Mouse (Mus musculus) CH12.LX (cell line): ENCODE results near the gene Ddx39. TPM values are rescaled to one million over a fixed set of nuclear protein-coding genes. Genes with fewer than 3 reads are reported as not detected.

Source experiments
- DNase-seq: peaks from one replicate; pipeline ENCODE4 v3.0.0-alpha.2; 2013; ENCODE audit errors: extremely low read depth
- H3K27ac ChIP-seq: 2 replicates; pipeline ENCODE4 v1.5.1; 2012; ENCODE audit warnings: low read depth, mild to moderate bottlenecking, control low read depth, moderate library complexity; ENCODE audit not compliant: insufficient read depth
- H3K27me3 ChIP-seq: replicated peaks from 2 replicates; pipeline ENCODE3; 2012; ENCODE audit warnings: inconsistent platforms
- H3K36me3 ChIP-seq, 2 experiments: replicated peaks in 1 of 2; 2 replicates each; pipeline versions ENCODE3 to v1.6.1; 2012; ENCODE audit warnings: inconsistent platforms in 1 of 2, low read length in 1 of 2, mild to moderate bottlenecking in 1 of 2, mixed read lengths in 1 of 2, moderate library complexity in 1 of 2; ENCODE audit not compliant: control insufficient read depth in 1 of 2, insufficient read depth in 1 of 2
- H3K4me1 ChIP-seq, 2 experiments: 2 replicates each; pipeline ENCODE4 v1.6.1; 2012; ENCODE audit warnings: inconsistent platforms in 1 of 2, moderate library complexity in 1 of 2; ENCODE audit not compliant: insufficient read depth in 2 of 2, control insufficient read depth in 1 of 2
- H3K4me2 ChIP-seq: 2 replicates; pipeline ENCODE4 v1.6.1; 2012; ENCODE audit warnings: low read depth, mild to moderate bottlenecking, control low read depth; ENCODE audit not compliant: poor library complexity, insufficient read depth, severe bottlenecking
- H3K4me3 ChIP-seq, 3 experiments: fragments of 150-350 bp in 1 of 3; sonication (generic) in 1 of 3; replicated peaks in 1 of 3; 2 replicates each; pipeline versions ENCODE3 to v1.5.1; 2011 to 2012; ENCODE audit warnings: low read depth in 2 of 3, low read length in 2 of 3, mild to moderate bottlenecking in 2 of 3, moderate library complexity in 2 of 3, control low read depth in 1 of 3, improper control_type of control experiment in 1 of 3, inconsistent platforms in 1 of 3, mixed read lengths in 1 of 3; ENCODE audit not compliant: poor library complexity in 1 of 3
- H3K79me2 ChIP-seq: replicated peaks from 2 replicates; pipeline ENCODE4 v1.6.1; 2012; ENCODE audit warnings: mild to moderate bottlenecking, moderate library complexity; ENCODE audit not compliant: control insufficient read depth, poor library complexity, insufficient read depth, severe bottlenecking; ENCODE audit errors: extremely low read depth
- H3K9ac ChIP-seq: 2 replicates; pipeline ENCODE4 v1.6.1; 2012; ENCODE audit warnings: low read depth, mild to moderate bottlenecking, control low read depth, moderate library complexity; ENCODE audit not compliant: insufficient read depth
- H3K9me3 ChIP-seq: replicated peaks from 2 replicates; pipeline ENCODE3; 2012; ENCODE audit warnings: low read length, inconsistent platforms, mixed read lengths
- BHLHE40 ChIP-seq: IDR thresholded peaks from 2 replicates; pipeline ENCODE4 v1.6.1; 2011; ENCODE audit warnings: mild to moderate bottlenecking, low read depth, low read length, improper control_type of control experiment
- CHD1 ChIP-seq: IDR thresholded peaks from 2 replicates; pipeline ENCODE4 v1.6.1; 2012; ENCODE audit warnings: low read depth, low read length, improper control_type of control experiment, inconsistent platforms
- CHD2 ChIP-seq: IDR thresholded peaks from 2 replicates; pipeline ENCODE4 v1.6.1; 2011; ENCODE audit warnings: low read length, improper control_type of control experiment
- ELF1 ChIP-seq: IDR thresholded peaks from 2 replicates; pipeline ENCODE4 v1.6.1; 2014; ENCODE audit warnings: low read depth, mild to moderate bottlenecking, inconsistent platforms, low read length, improper control_type of control experiment
- EP300 ChIP-seq: IDR thresholded peaks from 2 replicates; pipeline ENCODE4 v1.6.1; 2011; ENCODE audit warnings: low read length, improper control_type of control experiment
- GABPA ChIP-seq: IDR thresholded peaks from 2 replicates; pipeline ENCODE4 v1.6.1; 2012; ENCODE audit warnings: low read depth, low read length, improper control_type of control experiment, inconsistent platforms; ENCODE audit not compliant: insufficient replicate concordance
- HCFC1 ChIP-seq: IDR thresholded peaks from 2 replicates; pipeline ENCODE4 v1.6.1; 2012; ENCODE audit warnings: low read depth, mild to moderate bottlenecking, inconsistent platforms, low read length, improper control_type of control experiment
- IRF4 ChIP-seq: IDR thresholded peaks from 2 replicates; pipeline ENCODE4 v1.6.1; 2014; ENCODE audit warnings: low read depth, mild to moderate bottlenecking, inconsistent platforms, low read length, improper control_type of control experiment
- JUN ChIP-seq: IDR thresholded peaks from 2 replicates; pipeline ENCODE4 v1.6.1; 2011; ENCODE audit warnings: low read depth, mild to moderate bottlenecking, low read length, improper control_type of control experiment, moderate library complexity; ENCODE audit not compliant: insufficient read depth
- JUND ChIP-seq: conservative IDR thresholded peaks from 2 replicates; pipeline ENCODE4 v1.6.1; 2011; ENCODE audit warnings: low read depth, low read length, improper control_type of control experiment
- KAT2A ChIP-seq: IDR thresholded peaks from 2 replicates; pipeline ENCODE4 v1.6.1; 2012; ENCODE audit warnings: low read length, improper control_type of control experiment, inconsistent platforms; ENCODE audit not compliant: insufficient replicate concordance
- MAFK ChIP-seq: IDR thresholded peaks from 2 replicates; pipeline ENCODE4 v1.6.1; 2011; ENCODE audit warnings: low read length, improper control_type of control experiment; ENCODE audit not compliant: insufficient replicate concordance
- MAZ ChIP-seq: IDR thresholded peaks from 2 replicates; pipeline ENCODE4 v1.6.1; 2012; ENCODE audit warnings: low read depth, mild to moderate bottlenecking, inconsistent platforms, low read length, improper control_type of control experiment, moderate library complexity
- MXI1 ChIP-seq: IDR thresholded peaks from 2 replicates; pipeline ENCODE4 v1.6.1; 2011; ENCODE audit warnings: mild to moderate bottlenecking, low read depth, low read length, improper control_type of control experiment
- NELFE ChIP-seq: IDR thresholded peaks from 2 replicates; pipeline ENCODE4 v1.6.1; 2011; ENCODE audit warnings: low read depth, low read length, improper control_type of control experiment
- NRF1 ChIP-seq: IDR thresholded peaks from 2 replicates; pipeline ENCODE4 v1.6.1; 2014; ENCODE audit warnings: low read depth, mild to moderate bottlenecking, inconsistent platforms, low read length, improper control_type of control experiment, moderate library complexity
- PAX5 ChIP-seq: IDR thresholded peaks from 2 replicates; pipeline ENCODE4 v1.6.1; 2012; ENCODE audit warnings: low read length, inconsistent platforms, mixed read lengths
- POLR2AphosphoS2 ChIP-seq: IDR thresholded peaks from 2 replicates; pipeline ENCODE4 v1.6.1; 2011; ENCODE audit warnings: low read depth, low read length, improper control_type of control experiment
- RCOR1 ChIP-seq: conservative IDR thresholded peaks from 2 replicates; pipeline ENCODE4 v1.6.1; 2012; ENCODE audit warnings: low read depth, mild to moderate bottlenecking, inconsistent platforms, low read length, improper control_type of control experiment
- UBTF ChIP-seq: IDR thresholded peaks from 2 replicates; pipeline ENCODE4 v1.6.1; 2012; ENCODE audit warnings: low read depth, mild to moderate bottlenecking, inconsistent platforms, low read length, improper control_type of control experiment, moderate library complexity
- USF1 ChIP-seq: IDR thresholded peaks from 2 replicates; pipeline ENCODE4 v1.6.1; 2014; ENCODE audit warnings: low read depth, mild to moderate bottlenecking, inconsistent platforms, low read length, improper control_type of control experiment
- USF2 ChIP-seq: conservative IDR thresholded peaks from 2 replicates; pipeline ENCODE4 v1.6.1; 2011; ENCODE audit warnings: low read depth, low read length, improper control_type of control experiment
- ZC3H11A ChIP-seq: IDR thresholded peaks from 2 replicates; pipeline ENCODE4 v1.6.1; 2012; ENCODE audit warnings: low read depth, mild to moderate bottlenecking, inconsistent platforms, low read length, improper control_type of control experiment
- ZMIZ1 ChIP-seq: IDR thresholded peaks from 2 replicates; pipeline ENCODE4 v1.6.1; 2012; ENCODE audit warnings: low read depth, mild to moderate bottlenecking, inconsistent platforms, low read length, improper control_type of control experiment
- dilution Hi-C: fragments of 300-500 bp; cut with MboI; formaldehyde crosslinking; loops from 2 replicates; pipeline ENCODE4 v1.14.3; 2020; ENCODE audit warnings: low sequenced_read_pairs; ENCODE audit not compliant: extremely low pct_unique_long_range_greater_than_20kb, extremely low pct_ligation_motif_present
- in situ Hi-C: fragments of 300-500 bp; cut with MboI; formaldehyde crosslinking; loops from 3 replicates; pipeline ENCODE4 v1.14.3; 2019; ENCODE audit warnings: low sequenced_read_pairs, low pct_ligation_motif_present, low pct_unique_long_range_greater_than_20kb, mixed read lengths
- polyA plus RNA-seq: library from polyadenylated mRNA; unstranded; fragments of >175 nt; gene quantifications from 2 replicates; pipeline ENCODE4 v1.2.1, GENCODE M21; 2012; ENCODE audit warnings: low read depth; ENCODE audit not compliant: insufficient read length
- total RNA-seq, 2 experiments: library from RNA; depleted of rRNA; stranded (reverse); fragments of 300-350 nt in 1 of 2; fragments of >200 nt in 1 of 2; gene quantifications; 2 replicates each; pipeline ENCODE4 v1.2.3; 2012 to 2014

The Ddx39 gene
- total and polyA plus RNA-seq, 3 experiments = 194 to 339 (median 231) TPM

DNA sequence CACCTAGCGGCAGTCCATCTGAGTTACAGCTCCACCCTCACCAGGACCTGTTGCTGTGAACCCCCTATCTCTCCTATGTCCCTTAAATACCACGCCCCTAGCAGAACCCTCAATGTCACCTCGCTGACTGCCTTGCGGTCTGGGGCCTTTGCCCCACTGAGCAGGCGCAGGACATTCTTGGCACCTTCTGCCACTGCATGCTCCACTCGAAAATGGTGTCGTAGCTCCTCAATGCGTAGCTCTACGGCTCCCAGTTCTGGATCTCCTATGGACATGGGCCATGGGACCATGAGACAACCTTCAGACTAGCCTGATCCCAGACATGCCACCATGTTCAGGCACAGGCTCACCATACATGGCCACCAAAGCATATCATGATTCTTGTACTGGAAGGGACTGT, 30.5 kb upstream of the Ddx39 start:
- H3K9ac ChIP-seq = no peak overlapping the region
- H3K4me1 ChIP-seq = no peaks in the 10 kb centered on the region
- H3K27ac ChIP-seq = no peak overlapping the region
- H3K27me3 ChIP-seq = no peaks in the 10 kb centered on the region
- H3K79me2 ChIP-seq = no peaks in the 10 kb centered on the region
- H3K9me3 ChIP-seq = no peaks in the 10 kb centered on the region
- no peak overlapping the region for H3K4me2 ChIP-seq
- DNase-seq = no peak
- in situ Hi-C loops = no loop called here
- H3K4me3 ChIP-seq = no peak overlapping the region
- dilution Hi-C loops = no loop called here
- H3K36me3 ChIP-seq = peaks cover 63 to 94% of the 10 kb centered on the region in 2 experiments
- TF ChIP-seq PAX5 (no peak), JUND (no peak), UBTF (no peak), MAFK (no peak), RCOR1 (no peak), NELFE (no peak), USF1 (no peak), KAT2A (no peak), USF2 (no peak), ELF1 (no peak), MXI1 (no peak), MAZ (no peak), IRF4 (no peak), POLR2AphosphoS2 (no peak), ZMIZ1 (no peak), JUN (no peak), BHLHE40 (no peak)

DNA sequence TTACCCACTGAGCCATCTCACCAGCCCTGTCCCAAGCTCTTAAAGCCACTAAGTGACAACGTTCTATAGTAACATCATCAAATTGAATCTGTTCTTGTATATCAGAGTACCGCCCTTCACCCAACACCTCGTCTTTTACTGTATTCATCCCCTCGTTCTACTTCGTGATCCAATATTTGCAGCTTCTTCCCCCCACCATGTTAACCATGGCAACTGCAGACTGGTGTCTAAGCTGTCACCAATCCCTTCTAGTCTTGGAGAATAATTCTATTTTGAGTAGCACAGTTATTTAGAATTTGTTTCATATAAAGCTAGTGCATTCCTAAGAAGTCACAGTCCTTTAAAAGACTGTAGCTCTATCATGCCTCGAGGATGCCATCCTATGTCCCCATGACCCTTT, 25.7 kb upstream of the Ddx39 start:
- H3K4me3 ChIP-seq = no peak overlapping the region
- no peaks in the 10 kb centered on the region for H3K27me3 ChIP-seq
- H3K79me2 ChIP-seq = peaks cover 6% of the 10 kb centered on the region; the same call in 1 of the 2 replicates
- H3K27ac ChIP-seq = no peak overlapping the region
- H3K9me3 ChIP-seq = no peaks in the 10 kb centered on the region
- DNase-seq = no peak
- TF ChIP-seq PAX5 = no peak
- no peak for TF ChIP-seq MXI1
- TF ChIP-seq ZMIZ1 = no peak
- TF ChIP-seq ZC3H11A = no peak
- TF ChIP-seq NRF1 = no peak
- TF ChIP-seq GABPA = no peak
- no peak for TF ChIP-seq CHD2
- no peak for TF ChIP-seq CHD1
- TF ChIP-seq USF1 = no peak
- no peak for TF ChIP-seq MAZ
- TF ChIP-seq HCFC1 = no peak
- no peak for TF ChIP-seq MAFK
- no peak for TF ChIP-seq EP300
- peaks cover 4 to 16% of the 10 kb centered on the region in 2 experiments for H3K4me1 ChIP-seq
- H3K36me3 ChIP-seq = peaks cover 50 to 86% of the 10 kb centered on the region in 2 experiments
- H3K9ac ChIP-seq = no peak overlapping the region
- in situ Hi-C loops (no loop called here), dilution Hi-C loops (no loop called here)
- no peak overlapping the region for H3K4me2 ChIP-seq
